Mouse (Mus musculus): ENCODE results near the gene Trank1.

The Trank1 gene

DNA sequence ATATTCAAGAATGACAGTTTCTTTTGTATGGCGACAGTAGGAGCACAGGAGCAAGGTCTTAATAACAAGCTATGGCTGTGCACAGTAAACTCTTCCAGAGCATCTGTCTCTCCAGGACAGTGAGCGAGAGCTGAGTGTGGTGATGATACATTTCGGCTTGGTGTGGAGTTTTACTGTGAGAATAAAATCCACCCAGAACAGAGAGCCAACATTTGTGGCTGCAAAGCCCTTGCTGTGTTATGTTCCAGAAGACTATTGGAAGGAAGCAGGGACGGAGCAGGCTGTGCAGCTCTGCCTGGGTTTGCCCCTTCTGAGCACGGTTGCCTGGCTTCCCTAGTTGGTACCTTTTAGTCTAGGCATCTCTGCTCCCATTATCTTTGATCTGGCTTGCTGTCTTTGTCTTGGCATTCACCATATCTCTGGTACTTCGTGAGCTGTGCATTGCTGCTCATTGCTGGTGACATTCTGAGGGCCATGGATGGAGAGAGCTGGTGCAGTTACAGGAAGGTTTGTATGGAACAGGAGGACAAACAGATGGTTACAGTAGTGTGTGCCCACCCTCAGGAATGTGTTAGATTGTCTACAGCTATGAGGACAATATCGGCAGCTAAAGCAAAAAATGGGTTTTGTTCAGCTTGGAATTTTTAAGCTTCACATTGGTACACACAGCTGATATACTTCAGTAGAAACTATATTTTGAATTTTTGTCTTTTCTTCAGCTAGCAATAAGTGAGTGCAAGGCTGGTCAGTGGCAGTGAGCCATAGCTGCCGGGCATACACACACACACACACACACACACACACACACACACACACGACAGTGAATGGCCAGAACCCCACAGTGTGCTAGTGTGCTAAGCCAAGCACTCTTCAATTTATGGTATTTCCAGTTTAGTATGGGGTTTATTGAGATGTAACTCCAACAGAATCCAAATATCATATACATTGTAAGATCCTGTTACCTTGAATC is 69.8 kb downstream of the Trank1 start:
- peak in 1 of 2 experiments; percentile 62 for DNase-seq (ENCODE audit: low spot score in 2 of 2)

DNA sequence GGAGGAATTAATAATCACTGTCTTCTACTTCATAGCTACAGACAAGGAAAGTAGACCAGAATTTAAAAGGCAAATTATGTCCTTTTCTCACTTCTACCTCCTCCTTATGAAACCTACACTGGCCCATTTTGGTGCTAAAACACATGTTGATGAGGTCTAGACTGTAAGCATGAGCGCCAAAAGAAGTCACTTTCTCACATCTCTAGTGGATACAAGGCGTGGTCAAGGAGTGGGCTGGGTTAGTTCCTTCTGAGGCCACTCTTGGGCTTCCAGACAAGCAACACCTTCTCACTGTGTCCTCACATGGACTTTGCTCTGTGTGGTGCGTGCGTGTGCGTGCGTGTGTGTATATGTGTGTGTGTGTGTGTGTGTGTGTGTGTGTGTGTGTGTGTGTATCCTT is 70.9 kb downstream of the Trank1 start:
- peak in 1 of 2 experiments; percentile 66 for DNase-seq (ENCODE audit: low spot score in 2 of 2)

DNA sequence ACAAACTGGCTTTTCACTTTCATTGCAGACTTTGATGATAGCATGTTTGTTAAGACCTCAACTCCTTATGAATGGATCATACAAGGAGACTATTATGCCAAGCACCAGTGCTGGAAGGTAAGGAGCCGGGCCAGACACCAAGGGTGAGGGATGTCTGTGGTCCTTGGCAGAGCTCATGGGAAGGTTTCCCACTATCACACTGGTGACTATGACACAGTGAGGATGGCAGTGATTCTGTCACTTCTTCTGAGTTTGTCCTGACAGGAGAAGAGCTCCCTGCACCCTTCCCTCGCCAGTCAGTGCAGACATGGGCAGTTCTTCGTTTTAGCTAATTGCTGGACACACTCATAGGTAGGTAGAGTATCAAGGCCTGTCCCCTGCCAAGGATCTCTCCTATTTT is 71.5 kb downstream of the Trank1 start:
- no peak for DNase-seq (ENCODE audit: low spot score in 2 of 2)

DNA sequence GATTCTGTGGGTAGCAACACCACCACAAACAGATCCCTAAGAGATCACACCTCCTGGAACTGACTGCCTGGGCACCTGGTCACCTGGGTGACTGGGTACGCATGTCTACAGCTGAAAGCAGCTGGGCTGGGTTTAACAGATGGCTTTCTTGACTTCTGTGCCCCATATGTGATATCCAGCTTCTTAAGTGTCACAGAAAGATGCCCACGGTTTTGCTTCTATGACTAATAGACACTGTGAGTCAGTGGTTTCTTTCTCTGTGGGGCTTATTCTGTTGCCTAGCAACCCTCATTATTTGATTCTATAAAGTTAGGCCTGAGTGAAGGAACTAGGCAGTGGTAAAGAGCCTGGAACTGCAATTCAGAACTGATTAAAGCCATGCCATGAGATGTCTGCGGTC is 72.2 kb downstream of the Trank1 start:
- peak; percentile 74 to 75 for DNase-seq (ENCODE audit: low spot score in 2 of 2)

DNA sequence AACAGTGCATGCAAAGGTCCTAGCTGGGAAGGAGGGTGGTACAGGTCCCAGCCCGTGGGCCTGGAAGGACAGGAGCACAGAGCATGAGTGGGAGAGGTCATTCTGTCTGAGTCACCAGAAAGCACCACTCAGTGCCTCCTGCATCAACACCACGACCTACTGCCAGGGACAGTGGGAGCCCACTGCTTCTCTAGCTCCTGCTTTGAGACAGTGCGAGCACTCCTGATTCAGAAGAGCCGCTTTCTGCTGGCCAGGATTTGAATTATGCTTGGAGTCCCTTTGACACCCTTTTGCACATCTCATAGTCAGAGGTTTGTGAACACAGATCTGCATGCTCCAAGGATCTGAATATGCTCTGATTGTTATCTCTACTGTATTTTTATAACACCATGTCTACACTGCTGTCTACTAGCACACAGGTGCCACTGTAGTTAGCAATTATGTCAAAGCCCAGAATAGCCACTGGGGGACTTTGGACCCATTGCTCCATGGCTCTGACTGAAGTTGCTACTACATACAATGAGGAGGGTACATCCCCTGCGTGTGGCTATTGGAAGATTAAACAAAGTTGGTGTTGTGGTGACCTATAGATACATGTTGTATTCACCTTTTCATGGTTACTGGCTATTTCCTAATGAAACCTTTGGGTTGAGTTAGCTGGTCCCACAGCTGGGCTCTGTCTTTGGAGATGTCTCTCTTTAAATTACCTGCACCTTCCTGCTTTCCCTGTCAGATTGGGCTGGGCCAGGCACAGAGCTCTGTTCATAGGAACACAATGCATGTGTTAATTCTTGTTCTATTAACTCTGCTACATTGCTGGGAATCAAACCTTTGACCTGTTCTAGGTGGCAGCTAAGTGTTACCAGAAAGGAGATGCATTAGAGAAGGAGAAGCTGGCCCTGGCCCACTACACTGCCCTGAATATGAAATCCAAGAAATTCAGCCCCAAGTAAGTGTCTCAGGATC is 74.3 kb downstream of the Trank1 start:
- no peak for DNase-seq (ENCODE audit: low spot score in 2 of 2)

DNA sequence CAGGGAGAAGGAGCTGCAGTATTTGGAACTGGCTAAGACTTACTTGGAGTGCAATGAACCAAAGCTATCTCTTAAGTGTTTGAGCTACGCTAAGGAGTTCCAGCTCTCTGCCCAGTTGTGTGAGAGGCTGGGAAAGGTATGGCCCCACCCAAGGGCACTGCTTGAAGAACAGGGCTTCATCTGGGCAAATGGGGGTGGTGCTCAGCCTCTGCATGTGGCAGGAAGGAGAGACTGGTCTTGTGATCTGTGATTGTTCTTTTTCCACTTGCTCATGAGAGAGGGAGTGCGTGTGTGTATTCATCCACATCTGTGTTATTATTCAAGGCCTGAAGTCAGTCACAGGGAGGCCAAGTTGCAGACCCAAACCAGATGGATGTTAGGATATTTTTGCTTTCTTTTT is 75.0 kb downstream of the Trank1 start:
- DNase-seq (ENCODE audit: low spot score in 2 of 2): no peak

DNA sequence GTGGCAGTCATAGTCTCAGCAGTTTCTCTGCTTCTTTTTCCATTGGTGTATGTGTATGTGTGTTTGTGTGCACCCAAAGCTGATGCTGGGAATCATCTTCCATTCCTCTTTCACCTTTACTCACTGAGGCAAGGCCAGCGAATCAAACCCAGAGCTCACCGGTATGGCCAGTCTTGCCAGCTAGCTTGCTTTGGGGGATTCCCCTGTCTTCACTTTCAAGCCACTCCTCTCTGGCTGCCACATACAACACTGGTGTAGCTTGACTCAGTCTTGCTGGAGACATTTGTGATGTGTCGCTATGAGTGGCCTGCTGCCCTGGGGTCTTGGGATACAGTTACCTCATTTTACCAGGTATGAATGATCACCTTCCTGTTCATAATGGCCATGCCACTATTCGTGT is 76.0 kb downstream of the Trank1 start:
- no peak for DNase-seq (ENCODE audit: low spot score in 2 of 2)

DNA sequence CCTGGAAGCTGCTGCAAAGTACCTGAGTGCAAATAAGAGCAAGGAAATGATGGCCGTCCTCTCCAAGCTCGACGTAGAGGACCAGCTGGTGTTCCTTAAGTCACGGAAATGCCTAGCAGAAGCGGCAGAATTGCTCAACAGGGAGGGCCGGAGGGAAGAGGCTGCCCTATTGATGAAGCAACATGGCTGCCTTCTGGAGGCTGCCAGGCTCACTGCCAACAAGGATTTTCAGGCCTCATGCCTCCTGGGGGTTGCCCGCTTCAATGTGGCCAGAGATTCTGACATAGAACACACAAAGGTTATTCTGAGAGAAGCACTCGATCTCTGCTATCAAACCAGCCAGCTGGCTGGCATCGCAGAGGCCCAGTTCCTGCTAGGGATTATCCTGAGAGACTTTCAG is 78.5 kb downstream of the Trank1 start:
- no peak for DNase-seq (ENCODE audit: low spot score in 2 of 2)

DNA sequence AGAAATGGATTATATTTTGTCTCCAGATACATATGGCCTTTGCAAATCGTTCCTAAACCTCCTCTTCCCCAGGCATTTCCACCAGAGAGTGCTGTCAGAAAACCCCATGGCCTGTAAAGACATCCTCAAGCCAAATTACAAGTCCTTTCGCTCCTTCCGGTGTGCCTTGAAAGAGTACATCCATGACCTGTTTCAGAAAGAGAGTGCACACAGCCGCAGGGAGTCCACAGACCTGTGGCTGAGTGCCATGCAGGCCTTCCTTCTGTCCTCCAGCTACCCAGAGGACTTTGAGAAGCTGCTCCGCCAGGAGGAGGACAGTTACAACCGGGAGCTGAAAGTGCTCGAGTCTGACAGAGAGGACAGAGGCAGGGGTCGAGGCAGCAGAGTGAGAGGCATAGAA is 79.5 kb downstream of the Trank1 start:
- DNase-seq (ENCODE audit: low spot score in 2 of 2): no peak

DNA sequence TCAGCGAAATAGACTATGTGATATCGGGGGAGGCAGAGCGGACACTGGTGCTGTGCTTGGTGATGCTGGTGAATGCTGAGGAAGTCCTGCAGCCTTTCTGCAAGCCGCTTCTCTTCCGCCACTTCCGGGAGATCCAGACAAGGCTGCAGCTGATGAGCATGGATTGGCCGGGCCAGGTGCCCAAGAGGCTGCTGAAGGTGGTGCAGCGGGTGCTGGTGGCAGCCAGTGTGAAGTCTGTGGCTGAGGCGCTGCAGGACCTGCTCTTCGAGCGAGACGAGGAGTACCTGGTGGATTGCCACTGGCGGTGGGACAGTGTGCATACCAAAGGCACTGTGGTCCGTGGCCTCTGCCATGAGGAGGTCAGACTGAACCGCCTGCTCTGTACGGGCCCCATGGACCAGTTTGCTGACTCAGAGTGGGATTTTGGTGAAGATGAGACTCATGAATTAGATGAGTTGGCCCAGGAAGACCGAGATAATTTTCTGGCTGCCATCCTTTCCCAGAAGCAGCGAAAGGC is 80.4 kb downstream of the Trank1 start:
- no peak for DNase-seq (ENCODE audit: low spot score in 2 of 2)

DNA sequence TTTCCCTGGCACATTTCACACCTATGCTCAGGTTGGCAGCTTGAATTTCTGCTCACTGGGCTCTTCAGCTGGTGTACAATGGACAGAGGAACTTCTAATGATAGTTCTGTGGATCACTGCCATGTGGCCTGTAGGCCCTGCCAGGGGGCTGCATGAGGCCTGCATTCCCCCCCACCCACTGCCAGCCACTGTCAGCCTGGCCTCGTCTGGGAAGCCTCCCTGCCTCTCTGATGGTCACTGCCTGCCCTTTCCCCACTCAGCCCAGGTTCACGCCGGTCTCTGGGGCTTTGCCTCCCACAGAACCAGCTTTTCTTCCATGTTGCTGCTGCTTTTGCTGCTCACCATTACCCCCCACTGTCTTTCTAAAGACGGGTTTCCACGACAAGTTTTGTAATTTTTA is 83.7 kb downstream of the Trank1 start:
- DNase-seq (ENCODE audit: low spot score in 2 of 2): no peak

DNA sequence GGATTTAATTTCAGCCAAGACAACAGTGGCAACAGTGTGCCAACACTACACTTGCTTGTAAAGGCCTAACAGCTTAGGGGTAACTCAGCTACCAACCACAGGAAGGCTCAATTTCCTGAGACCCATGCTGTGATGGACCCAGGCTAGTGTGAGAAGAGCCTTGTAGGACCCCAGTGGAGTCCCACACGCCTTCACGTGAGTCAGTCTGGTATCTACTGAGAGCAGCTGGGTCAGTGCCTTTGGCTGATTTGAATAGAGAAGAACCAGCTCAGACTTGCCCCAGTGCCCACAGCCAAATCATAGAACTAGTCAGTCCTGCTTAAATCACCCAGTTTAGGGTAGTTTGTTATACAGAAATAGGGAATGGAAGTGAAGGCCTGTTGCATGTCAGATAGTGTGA is 86.5 kb downstream of the Trank1 start:
- DNase-seq (ENCODE audit: low spot score in 2 of 2): no peak

DNA sequence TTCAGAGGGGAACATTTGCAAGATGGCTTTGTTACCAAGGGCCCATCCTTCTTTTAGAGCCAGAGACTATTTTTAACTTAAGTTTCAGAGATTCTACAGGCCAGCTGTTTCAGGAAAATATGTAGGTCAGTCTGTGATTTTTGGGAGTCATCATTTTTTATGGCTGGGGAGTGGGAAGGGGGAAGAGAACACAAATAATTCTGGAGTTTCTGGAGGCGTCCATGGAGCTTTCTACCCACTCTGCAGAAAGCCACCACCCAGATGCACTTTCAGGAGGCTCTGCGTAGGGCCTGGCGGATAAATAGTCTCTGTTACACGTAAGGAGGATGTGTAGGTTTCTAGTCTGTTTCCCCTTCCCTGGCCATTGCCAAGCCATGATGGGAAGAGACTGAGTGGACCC is 88.5 kb downstream of the Trank1 start:
- DNase-seq (ENCODE audit: low spot score in 2 of 2): no peak

DNA sequence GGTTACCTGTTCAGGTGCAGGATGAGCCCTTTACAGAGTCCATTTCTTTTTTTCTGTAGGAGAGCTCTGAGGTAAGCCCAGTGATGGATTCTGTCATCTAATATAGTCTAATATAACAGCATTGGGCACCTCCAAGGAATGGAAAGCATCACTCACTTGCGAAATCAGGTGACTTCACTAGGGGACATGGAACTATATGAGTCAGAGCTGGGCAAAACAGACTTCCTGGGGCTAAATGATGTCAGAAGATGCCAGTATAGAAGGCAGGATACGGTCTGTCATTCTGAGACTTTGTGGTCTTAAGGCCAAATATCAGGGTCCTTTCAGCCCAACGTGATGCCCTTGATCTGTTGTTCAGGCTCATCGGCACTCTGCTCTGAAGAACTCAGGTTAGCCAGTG is 91.6 kb downstream of the Trank1 start:
- DNase-seq (ENCODE audit: low spot score in 2 of 2): no peak

DNA sequence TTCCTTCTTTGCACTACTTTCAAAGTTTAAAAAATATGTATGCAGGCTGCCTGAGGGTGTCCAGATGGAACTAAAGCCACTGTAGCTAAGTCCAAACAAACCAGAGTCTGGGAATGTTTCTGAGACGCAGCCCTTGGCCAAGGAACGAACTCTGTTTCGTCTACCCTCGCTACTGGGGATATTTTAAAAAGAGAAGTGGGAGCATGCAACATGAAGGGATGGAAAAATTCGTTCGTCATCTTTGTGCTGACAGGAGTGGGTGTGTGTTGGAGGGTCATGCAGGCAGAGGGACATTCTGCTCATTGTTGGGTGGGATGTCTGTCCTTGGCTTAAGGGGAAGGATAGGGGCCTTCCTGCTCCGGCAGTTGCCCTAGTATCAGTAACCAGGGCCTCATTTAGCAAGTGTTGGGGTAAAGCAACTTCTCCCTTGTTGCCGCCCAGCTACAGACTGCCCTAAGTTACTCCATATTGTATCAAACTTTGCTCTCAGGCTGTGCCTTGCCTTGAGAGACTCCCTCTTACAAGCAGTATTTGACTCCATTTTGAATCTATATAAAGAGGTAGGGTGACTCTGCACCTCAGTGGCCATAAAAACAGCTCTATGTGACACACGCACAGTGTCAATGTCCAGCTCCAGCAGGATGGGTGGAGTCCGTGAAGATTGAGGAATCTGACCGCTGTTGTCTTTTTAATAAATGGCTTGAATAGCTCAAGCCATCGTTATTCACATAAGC is 93.0 kb downstream of the Trank1 start:
- DNase-seq (ENCODE audit: low spot score in 2 of 2): no peak

DNA sequence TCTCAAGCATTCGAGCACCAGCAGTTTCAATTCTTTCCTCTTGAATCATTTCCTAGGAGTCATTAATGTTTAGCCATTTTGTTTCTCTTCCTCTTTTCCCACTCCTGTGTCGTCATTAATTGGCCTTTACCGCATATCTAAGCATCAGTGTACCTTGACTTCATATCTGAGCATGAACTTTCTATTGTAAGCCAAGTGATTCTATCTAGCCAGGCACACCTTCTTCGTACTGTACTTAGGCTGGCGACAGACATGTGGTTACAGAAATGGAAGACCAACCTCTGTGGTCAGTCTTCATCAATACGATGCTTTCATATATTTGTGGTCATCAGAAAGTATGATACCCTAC is 93.5 kb downstream of the Trank1 start:
- no peak for DNase-seq (ENCODE audit: low spot score in 2 of 2)

DNA sequence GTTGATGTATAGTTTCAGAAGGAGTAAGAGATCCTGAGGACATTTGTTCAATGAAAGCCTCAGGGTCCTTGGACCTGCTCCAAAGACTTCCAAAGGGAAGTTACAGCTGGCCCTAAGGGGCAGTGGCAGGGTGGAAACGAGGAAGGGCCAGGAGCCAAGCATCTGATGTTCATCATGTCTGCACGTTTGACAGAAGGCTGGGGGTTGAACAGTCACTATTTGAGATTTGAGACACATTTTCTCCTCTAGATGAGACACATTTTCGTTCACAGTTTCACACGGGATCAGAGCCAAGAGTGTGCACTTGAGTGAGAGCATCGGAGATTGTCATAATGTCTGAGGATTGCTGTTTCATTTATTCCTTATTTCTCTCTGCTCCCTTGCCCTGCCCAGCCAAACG is 96.5 kb downstream of the Trank1 start:
- DNase-seq (ENCODE audit: low spot score in 2 of 2): peak in 1 of 2 experiments; percentile 65

DNA sequence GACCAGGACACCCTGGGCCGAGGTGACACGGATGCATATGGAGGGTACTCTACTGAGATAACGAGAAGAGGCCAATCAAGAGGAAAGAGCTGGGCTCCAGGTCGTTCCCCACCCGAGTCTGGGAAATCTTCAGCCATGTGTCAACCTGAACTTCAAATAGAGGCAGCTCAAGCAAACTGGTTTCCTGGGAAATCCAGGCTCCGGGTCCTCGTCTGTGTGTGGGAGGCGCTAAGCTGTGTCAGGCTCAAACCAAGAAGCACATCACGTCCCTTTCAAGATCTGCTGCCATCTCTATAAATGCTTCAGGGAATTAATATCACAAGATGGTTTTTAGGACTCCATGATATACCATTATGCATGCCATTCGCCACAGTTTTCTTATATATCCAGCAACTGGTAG is 96.9 kb downstream of the Trank1 start:
- DNase-seq (ENCODE audit: low spot score in 2 of 2): no peak

DNA sequence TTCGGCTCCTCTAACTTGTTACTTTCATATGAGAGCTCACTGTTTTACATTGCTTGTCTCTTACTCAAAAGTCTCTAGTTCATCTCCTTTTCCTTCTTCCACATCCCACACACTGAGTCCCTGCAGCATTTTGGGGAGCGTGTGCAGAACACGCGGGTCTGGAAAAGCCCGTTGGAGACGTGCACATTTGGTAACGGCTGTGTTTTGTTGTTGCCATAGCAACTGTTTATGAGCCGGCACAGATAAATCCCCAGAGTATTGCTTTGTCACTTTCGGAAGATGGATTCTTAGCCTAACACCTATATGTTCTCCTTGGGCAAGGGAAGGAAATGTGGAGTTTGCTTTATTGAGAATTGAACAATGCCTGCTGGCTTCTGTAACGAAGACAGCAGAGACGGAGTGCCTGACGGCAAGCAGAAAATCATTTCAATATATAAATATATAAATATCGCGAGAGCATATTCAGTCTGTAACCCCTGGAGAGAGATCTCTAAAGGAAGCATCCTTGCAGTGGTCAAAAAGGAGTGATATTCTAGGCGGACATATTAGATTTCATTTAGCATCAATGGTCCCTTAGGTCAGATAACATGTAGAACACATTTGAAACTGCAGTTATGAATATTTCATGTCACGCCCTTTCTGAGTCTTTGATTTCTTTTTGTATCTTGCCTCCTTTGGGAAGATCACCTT is 101.1 kb downstream of the Trank1 start:
- DNase-seq (ENCODE audit: low spot score in 2 of 2): peak; percentile 62 to 72

DNA sequence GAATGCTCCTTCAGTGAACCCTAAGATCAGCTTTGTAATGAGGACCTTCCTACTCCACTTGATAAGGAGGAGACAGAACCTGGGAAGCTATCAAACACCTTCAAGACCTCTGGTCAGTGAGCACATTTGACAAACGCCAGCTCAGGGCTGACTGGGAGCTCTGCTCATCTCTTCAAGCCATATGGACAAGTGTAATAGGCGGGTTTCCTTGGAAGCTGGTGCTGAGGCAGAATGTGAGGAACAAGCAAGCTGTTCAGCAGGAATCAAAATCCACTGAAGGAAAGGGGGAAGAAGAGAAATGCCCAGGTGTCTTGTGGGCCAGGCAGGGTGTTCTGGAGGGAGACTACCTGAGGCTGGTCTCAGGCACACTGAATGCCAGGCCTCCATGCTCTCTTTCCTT is 110.3 kb downstream of the Trank1 start:
- DNase-seq (ENCODE audit: low spot score in 2 of 2): peak in 1 of 2 experiments; percentile 59

DNA sequence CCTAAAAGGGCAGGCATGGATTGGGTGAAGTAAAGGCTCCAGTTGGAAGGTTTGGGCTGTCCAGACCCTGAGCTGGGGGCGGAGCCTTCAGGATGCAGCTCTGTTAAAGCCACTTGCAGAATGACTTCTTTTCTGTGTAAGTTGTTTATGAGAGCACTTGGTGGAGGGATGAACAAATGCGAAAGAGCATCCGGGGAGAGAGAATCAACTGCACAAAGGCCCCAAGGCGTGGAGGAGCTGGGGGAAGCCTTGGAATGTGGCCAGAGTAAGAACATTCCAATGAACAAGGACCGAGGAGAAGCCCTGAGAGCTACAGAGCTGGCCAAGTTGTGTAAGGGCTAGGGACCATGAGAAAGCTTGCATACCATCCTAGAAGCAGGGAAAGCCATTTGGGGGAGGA is 111.0 kb downstream of the Trank1 start:
- DNase-seq (ENCODE audit: low spot score in 2 of 2): no peak

Measured in frontal cortex, postnatal 36 days (tissue).